Mouse (Mus musculus) C2C12 (cell line): Measurements from ENCODE around the gene Ppfia1. TPM values are rescaled to one million over a fixed set of nuclear protein-coding genes. Genes with fewer than 3 reads are reported as not detected.

Experiments used
- H3K27me3 ChIP-seq: one replicate; pipeline ENCODE4 v1.6.1; 2011; ENCODE audit not compliant: control insufficient read depth, insufficient read depth, insufficient read length
- H3K36me3 ChIP-seq: one replicate; pipeline ENCODE4 v1.6.1; 2011; ENCODE audit not compliant: control insufficient read depth, insufficient read depth
- H3K4me3 ChIP-seq: one replicate; pipeline ENCODE4 v1.5.1; 2011; ENCODE audit warnings: mild to moderate bottlenecking, control low read depth; ENCODE audit not compliant: poor library complexity, insufficient read depth, severe bottlenecking
- H3K79me2 ChIP-seq: one replicate; pipeline ENCODE4 v1.6.1; 2011; ENCODE audit not compliant: control insufficient read depth, insufficient read depth
- H3K79me3 ChIP-seq: one replicate; pipeline ENCODE4 v1.6.1; 2011; ENCODE audit warnings: low read depth, control low read depth
- H3ac ChIP-seq: one replicate; pipeline ENCODE3; 2011; ENCODE audit warnings: low read depth; ENCODE audit not compliant: control insufficient read depth, insufficient read length
- CEBPB ChIP-seq: IDR thresholded peaks from one replicate; pipeline ENCODE4 v1.6.1; 2011; ENCODE audit warnings: low read depth, mild to moderate bottlenecking, control low read depth, moderate library complexity
- CTCF ChIP-seq: IDR thresholded peaks from one replicate; pipeline ENCODE4 v1.5.1; 2011; ENCODE audit not compliant: control insufficient read depth, insufficient read depth, insufficient read length
- FOSL1 ChIP-seq: IDR thresholded peaks from one replicate; pipeline ENCODE4 v1.8.0; 2011; ENCODE audit warnings: mild to moderate bottlenecking, low read length; ENCODE audit not compliant: poor library complexity, insufficient read depth, severe bottlenecking
- MAX ChIP-seq: IDR thresholded peaks from one replicate; pipeline ENCODE4 v1.6.1; 2011; ENCODE audit warnings: mild to moderate bottlenecking, control low read depth
- MYOD1 ChIP-seq: IDR thresholded peaks from one replicate; pipeline ENCODE4 v1.6.1; 2011; ENCODE audit warnings: low read depth; ENCODE audit not compliant: control insufficient read depth, insufficient read length
- MYOG ChIP-seq: IDR thresholded peaks from one replicate; pipeline ENCODE4 v1.6.1; 2011; ENCODE audit not compliant: control insufficient read depth, insufficient read length; ENCODE audit errors: extremely low read depth
- USF1 ChIP-seq: IDR thresholded peaks from one replicate; pipeline ENCODE4 v1.6.1; 2011; ENCODE audit warnings: low read depth, mild to moderate bottlenecking, control low read depth, moderate library complexity
- long read RNA-seq, 2 experiments: library from polyadenylated mRNA; unstranded; transcript quantifications; one replicate each; pipeline ENCODE4 v2.0.0; 2019 to 2020
- polyA plus RNA-seq: library from polyadenylated mRNA; unstranded; fragments of >200 nt; fragmentation: generic; extraction: Trizol; gene quantifications from one replicate; pipeline ENCODE4 v1.2.1, GENCODE M21; 2012; ENCODE audit warnings: missing spikeins

The Ppfia1 gene
- polyA plus RNA-seq = 25.6 TPM
- long read RNA-seq, experiment 1, partial matches to known transcripts = 4 of 8 reads
- long read RNA-seq, experiment 1, other reads (novel, unspliced or antisense) = 4 of 8 reads
- long read RNA-seq, experiment 2, partial matches to known transcripts = 4 of 18 reads
- long read RNA-seq, experiment 2, other reads (novel, unspliced or antisense) = 14 of 18 reads

DNA sequence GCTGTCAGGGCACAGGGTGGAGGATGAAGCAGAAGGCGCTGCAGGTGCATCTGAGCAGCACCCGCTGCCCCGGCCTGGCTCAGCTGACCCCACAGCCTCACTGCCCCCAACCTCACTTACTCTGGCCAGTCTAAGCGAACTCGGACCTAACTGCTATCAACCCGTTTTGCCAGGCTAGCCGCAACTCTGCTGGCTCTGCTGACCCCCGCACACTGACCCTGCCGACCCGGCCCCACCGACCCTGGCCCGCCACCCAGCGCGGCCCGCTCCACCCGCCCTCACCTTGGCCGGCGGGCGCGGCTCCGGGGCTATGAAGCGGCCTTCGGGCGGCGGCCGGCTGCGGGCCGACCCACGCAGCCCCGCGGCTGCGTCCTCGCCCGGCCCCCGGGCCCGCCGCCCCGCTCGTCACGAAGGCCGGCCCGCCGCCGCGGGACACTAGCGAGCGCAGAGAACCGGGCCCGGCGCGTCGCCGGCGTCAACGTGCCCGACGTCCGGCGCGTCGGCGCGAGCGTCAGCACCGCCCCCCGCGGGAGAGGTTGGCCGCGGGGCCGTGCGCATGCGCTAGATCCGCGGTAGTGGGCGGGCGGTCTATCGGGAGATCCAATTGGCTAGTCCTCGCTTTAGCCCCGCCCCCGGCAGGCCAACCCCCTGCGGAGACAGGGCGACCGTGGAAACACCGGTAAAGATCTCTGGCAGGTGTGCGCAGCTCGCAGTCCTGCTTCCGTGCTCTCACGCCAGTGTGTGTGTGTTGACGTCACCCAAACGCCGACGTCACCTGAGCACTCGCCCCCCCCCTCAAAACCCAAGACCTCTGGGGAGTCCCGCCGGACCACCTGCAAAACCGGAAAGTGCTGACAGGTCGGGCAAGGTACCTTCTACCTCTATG, at the start of gene Ppfia1:
TSS of gene Ppfia1 (minus strand) at position 493 of the 886 bp plus-strand sequence.
- peaks cover 49% of the 10 kb centered on the region for H3K79me2 ChIP-seq
- H3K27me3 ChIP-seq = no peaks in the 10 kb centered on the region
- H3K36me3 ChIP-seq = peaks cover 18% of the 10 kb centered on the region
- TF ChIP-seq MAX = no peak
- TF ChIP-seq MYOG = no peak
- TF ChIP-seq FOSL1 = no peak
- TF ChIP-seq CTCF = no peak
- no peak for TF ChIP-seq USF1
- TF ChIP-seq CEBPB = no peak
- TF ChIP-seq MYOD1 = no peak
- peak within 1 kb of the TSS; percentile 55 for H3K4me3 ChIP-seq
- H3K79me3 ChIP-seq = peaks cover 41% of the 10 kb centered on the region
- peak within 1 kb of the TSS; percentile 86 for H3ac ChIP-seq

DNA sequence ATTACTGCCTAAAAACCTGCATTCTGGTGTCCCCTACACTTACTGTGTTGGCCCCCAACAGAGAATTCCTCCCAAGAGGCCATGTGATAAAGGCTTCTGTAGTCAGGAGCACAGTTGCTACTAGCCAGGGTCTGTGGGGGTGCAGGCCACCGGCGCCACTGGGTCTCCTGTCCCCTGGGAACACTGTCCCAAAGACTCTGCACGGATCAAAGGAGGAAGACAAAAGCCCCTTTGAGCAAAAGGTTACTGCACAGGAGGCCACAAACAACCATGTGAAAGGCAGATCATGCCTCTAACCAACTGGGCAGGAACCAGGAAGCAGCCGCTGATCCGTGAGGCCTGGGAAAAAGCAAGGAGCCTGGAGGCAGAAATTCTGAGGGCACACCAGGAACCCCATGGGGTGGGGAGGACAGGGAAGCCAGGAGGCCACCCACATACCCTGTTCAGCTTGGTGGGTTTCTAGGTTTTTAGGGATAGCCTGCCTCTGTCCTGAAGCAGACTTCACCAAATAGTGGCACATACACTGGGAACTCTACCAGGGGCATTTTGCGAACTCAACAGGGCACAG, 46.9 kb upstream of the Ppfia1 start:
- no peaks in the 10 kb centered on the region for H3K27me3 ChIP-seq
- no peak for TF ChIP-seq MYOG
- TF ChIP-seq CTCF = no peak
- no peak for TF ChIP-seq CEBPB
- no peak for TF ChIP-seq MAX
- no peak for TF ChIP-seq MYOD1
- TF ChIP-seq USF1 = no peak
- TF ChIP-seq FOSL1 = no peak
- H3ac ChIP-seq = no peak overlapping the region
- no peaks in the 10 kb centered on the region for H3K36me3 ChIP-seq
- H3K79me2 ChIP-seq = no peaks in the 10 kb centered on the region
- H3K4me3 ChIP-seq = no peak overlapping the region
- H3K79me3 ChIP-seq = no peaks in the 10 kb centered on the region

DNA sequence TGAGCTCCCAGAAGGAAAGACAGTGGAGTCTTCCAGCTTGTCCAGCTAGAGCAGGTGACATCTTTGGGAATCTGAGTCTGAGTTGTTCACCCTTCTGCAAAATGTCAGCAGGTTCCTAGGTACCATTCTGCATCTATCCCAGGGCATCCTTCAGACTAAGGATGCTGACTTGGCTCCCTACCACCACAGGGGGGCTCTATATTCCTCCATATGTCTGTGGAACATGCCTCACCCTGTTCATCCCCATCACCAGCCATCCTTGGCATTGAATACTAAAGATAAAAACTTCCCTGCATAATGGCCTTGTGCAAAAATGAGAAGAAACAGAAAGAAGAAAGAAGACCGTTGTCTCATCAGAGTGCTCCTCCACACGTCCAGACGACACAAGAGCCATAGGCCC, 36.0 kb upstream of the Ppfia1 start:
- peak; percentile 11 for TF ChIP-seq CTCF
- no peak for TF ChIP-seq MAX
- no peaks in the 10 kb centered on the region for H3K79me2 ChIP-seq
- H3K27me3 ChIP-seq = no peaks in the 10 kb centered on the region
- H3K36me3 ChIP-seq = no peaks in the 10 kb centered on the region
- H3K79me3 ChIP-seq = no peaks in the 10 kb centered on the region
- no peak overlapping the region for H3ac ChIP-seq
- H3K4me3 ChIP-seq = no peak overlapping the region

DNA sequence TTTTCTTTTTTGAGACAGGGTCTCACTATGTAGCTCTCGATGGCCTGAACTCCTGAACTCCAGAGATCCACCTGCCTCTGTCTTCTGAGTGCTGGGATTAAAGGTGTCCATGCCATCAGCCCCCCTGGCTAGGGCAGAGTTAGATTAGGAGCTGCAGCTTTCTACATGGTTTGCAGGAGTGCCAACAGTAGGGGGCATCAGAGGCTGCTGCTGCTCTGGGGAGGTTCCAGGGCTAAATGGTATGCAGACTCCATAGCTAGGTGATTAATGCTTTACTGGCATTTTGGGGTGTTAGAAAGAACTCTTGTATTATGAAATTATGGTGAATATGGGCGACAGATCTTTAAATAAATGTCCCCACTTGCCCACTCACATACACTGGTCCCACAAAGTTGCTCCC, 33.8 kb upstream of the Ppfia1 start:
- H3K36me3 ChIP-seq = no peaks in the 10 kb centered on the region
- no peaks in the 10 kb centered on the region for H3K79me3 ChIP-seq
- H3ac ChIP-seq = no peak overlapping the region
- H3K4me3 ChIP-seq = no peak overlapping the region
- TF ChIP-seq FOSL1 (no peak), CTCF (peak; percentile 66), MAX (no peak)
- H3K79me2 ChIP-seq = no peaks in the 10 kb centered on the region
- H3K27me3 ChIP-seq = no peaks in the 10 kb centered on the region

GRCm38 (mm10) chr7:144585648-144586047, 32.1 kb upstream of the Ppfia1 start:
- peaks cover 7% of the 10 kb centered on the region for H3K79me3 ChIP-seq
- no peak overlapping the region for H3ac ChIP-seq
- TF ChIP-seq MAX = no peak
- TF ChIP-seq FOSL1 = no peak
- no peak for TF ChIP-seq CEBPB
- TF ChIP-seq USF1 = no peak
- TF ChIP-seq MYOD1 = no peak
- no peak for TF ChIP-seq CTCF
- no peaks in the 10 kb centered on the region for H3K36me3 ChIP-seq
- no peaks in the 10 kb centered on the region for H3K27me3 ChIP-seq
- peaks cover 8% of the 10 kb centered on the region for H3K79me2 ChIP-seq
- no peak overlapping the region for H3K4me3 ChIP-seq
